Mouse (Mus musculus): ENCODE data around the gene Fam71f2.

The Fam71f2 gene

GRCm38 (mm10) chr6:29279293-29279692, at the start of gene Fam71f2:
TSS of gene Fam71f2 (plus strand) at chr6:29279593.
- no peak for DNase-seq

- DNase-seq, result no peak
Measured at GRCm38 (mm10) chr6:29230386-29230785, 49.0 kb upstream of the Fam71f2 start.

DNA sequence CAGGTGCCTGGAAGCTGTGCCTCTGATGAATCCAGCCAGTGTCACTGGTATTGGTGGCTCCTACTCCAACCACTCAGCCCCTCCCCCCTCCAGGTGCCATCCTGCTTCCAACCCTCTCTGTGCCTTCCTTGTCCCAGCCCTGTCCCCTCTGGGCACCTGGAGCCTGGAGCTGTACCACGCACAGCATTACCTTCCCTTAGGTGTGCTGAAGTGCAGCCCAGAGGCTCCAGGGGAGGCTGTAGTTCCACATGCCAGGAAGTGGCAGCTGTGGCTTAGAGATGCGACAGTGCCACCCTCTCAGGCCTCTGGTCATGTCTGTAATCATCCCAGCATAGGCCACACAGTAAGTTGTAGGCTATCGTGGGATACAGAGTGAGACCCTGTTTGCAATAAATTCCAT, 47.6 kb upstream of the Fam71f2 start:
- no peak for DNase-seq

DNA sequence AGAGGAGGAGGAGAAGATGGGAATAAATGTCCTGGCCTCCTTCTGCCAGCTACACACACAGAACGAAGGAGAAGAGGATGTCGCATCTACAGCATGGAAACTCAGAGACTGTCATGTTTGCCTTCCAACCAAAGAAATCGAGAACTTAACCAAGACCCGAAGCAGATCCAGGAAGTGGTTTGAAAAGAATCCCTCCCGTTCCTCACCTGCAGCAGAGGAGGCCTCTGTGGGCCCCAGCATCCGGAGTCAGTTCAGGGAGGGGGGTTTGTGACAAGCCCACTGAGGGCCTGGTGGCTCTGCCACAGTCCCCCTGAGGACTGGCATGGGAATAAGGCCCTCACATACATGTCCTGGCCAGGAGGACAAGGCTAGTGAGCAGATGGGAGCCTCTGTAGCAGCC, 47.1 kb upstream of the Fam71f2 start:
- no peak for DNase-seq

DNA sequence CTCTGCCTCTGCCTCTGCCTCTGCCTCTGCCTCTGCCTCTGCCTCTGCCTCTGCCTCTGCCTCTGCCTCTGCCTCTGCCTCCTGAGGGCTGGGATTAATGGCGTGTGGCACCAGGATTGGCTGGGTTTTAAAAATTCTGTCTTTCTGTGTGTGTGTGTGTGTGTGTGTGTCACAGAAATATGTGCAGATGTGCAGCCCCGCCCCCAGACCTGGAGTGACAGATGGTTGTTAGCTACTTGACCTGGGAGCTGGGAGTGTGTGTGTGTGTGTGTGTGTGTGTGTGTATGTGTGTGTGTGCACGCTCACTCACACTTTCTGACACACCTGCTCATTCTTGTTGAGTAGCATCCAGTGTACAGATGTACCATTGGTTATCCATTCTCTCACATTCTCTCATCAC, 45.7 kb upstream of the Fam71f2 start:
- no peak for DNase-seq

DNA sequence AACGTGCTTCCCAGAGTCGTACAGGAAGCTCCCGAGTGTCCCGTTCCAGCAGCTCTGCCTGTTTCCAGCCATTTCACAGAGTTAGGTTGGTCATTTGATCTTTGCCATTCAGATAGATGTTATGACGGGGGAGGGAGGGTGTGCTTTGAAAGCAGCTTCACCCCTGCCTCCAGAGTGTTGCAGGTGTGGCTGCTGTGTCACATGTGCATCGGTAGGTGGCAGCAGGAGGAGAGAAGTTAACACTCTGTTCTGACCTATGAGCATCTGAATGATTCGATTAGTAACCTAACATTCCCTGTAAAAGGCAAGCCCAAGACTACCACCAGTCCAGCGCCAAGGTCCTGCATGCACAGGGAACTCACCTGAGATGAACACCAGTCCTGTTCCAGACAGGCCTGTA, 45.1 kb upstream of the Fam71f2 start:
- DNase-seq, result no peak

GRCm38 (mm10) chr6:29240806-29241205, 38.6 kb upstream of the Fam71f2 start:
- DNase-seq, result peak; percentile 29

GRCm38 (mm10) chr6:29241697-29242096, 37.7 kb upstream of the Fam71f2 start:
- DNase-seq, result no peak

GRCm38 (mm10) chr6:29242265-29242664, 37.1 kb upstream of the Fam71f2 start:
- DNase-seq, result no peak

- no peak for DNase-seq
Measured at GRCm38 (mm10) chr6:29245272-29246120, 33.9 kb upstream of the Fam71f2 start.

DNA sequence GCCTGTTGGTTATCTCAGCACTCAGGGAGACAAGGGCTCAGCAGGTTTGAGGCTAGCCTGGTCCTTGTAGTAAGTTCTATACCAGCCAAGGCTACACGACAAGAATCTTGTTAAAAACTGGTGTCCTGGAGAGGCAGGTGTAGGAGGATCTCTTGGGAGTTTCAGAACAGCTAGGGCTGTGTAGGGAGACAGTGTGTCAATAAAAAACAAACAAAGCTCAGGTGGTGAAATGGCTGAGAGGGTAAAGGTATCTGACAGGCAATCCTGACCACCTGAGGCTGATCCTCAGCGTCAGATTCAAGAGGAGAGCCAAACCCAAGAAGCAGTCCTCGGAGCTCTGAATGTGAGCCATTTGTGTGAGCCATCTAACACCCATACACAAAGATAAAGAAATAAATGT, 33.2 kb upstream of the Fam71f2 start:
- no peak for DNase-seq

- DNase-seq, result no peak
Measured at GRCm38 (mm10) chr6:29246585-29246984, 32.8 kb upstream of the Fam71f2 start.

GRCm38 (mm10) chr6:29247072-29247471, 32.3 kb upstream of the Fam71f2 start:
- no peak for DNase-seq

- DNase-seq, result no peak
Measured at GRCm38 (mm10) chr6:29259418-29259817, 20.0 kb upstream of the Fam71f2 start.

DNA sequence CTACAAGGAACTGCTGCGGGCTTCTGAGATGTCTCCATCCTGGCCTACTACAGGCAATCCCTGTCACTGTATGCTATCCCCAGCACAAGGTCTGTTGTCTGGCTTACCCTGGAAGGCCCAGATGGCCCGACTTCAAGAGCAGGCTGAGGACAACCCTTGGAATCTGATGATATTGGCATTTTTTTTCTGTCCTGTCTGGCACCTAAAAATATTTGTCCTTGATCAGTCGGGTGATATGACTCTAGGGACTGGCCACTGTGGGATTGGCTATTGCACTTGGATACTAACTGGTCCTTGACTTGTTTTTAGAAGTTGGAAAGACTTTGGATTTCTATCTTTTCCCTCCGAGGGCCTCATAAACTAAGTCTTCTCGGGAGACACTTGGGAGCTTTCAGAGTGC, 17.6 kb upstream of the Fam71f2 start:
- DNase-seq, result no peak

DNA sequence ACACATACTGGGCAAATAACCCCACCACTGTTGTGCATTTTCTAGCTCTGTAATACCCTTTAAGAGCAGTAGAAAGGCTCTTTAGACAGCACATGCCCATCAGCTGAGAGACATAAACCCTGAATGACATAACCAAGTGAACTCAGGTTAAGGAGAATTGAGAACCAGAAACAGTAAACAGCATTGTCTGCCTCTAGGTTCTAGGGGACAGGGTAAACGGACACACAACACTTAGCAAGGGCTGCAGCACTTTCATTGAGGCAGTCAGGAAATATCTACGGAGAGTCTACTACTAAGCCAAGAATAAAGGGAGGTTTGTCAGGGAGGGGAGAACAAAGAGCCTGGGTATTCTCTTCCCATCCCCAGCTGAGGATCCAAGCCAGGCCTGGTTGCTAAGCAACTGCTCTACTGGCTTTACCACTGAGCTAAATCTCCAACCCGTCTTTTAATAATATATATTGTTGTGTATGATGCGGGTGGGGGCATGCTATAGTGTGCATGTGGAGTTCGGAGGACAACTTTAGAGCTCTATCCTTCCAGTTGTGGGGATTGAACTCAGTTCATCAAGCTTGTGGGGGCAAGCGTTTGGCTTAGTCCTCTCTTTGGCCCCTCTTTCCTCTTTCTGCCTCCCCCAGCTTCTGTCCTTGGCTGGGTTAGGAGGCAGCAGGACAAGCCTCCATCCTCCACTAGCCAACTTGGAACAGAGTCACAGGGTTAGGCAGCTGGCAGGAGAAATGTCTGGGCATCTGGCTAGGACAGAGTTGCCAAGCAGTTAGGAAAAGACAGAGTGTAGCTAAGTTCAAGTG, 15.5 kb upstream of the Fam71f2 start:
- peak; percentile 26 for DNase-seq

- DNase-seq, result no peak
Measured at GRCm38 (mm10) chr6:29264456-29264781, 15.0 kb upstream of the Fam71f2 start.

GRCm38 (mm10) chr6:29266936-29267335, 12.5 kb upstream of the Fam71f2 start:
- DNase-seq, result no peak

- no peak for DNase-seq
Measured at GRCm38 (mm10) chr6:29269006-29269668, 10.3 kb upstream of the Fam71f2 start.

GRCm38 (mm10) chr6:29270961-29271360, 8.4 kb upstream of the Fam71f2 start:
- no peak for DNase-seq

DNA sequence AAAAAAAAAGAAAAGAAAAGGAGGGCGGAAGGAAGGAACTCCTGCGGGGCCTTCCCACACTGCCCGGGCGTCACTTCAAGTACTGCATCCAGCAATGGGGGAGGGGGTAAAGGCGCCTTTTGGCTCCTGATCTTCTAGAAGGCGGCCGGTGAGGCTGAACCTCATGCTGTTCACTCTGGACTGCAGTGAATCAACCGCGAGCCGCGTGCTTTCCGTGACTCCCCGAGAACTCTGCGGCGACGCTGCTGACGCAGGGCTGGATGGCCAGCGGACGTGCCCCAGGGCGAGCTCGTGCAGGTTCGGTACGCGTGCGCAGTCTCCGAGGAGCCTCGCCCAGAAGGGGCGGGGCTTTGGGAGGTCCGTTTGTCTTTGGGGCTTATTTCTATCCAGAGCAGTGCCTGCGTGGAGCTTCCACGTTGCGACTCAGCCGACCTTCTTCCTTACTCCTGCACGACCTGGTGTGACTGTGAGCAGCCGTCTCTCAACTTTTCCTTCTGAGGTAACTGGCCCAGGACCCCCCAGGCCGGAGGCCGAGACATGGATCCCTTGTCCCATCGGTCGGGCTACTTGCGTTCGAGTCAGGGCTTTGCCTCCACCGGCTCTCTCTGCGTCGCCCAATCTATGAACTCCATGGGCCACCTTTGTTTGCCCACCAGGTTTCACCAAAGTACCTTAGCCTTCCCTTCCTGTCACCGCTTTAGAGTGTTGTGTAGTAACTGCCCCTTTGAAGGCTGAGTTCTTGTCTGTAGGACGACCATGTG, 6.9 kb upstream of the Fam71f2 start, which contains the start of gene Hilpda:
TSS of gene Hilpda (plus strand) at position 177 of the 761 bp plus-strand sequence.
- peak; percentile 91 for DNase-seq

GRCm38 (mm10) chr6:29276746-29277145, 2.6 kb upstream of the Fam71f2 start:
- no peak for DNase-seq
